Mouse (Mus musculus) spleen, adult 10 weeks (tissue): ENCODE data around the gene Aox1. TPM values are rescaled to one million over a fixed set of nuclear protein-coding genes. Genes with fewer than 3 reads are reported as not detected.

Experiments
- polyA plus RNA-seq: library from polyadenylated mRNA; stranded (reverse); fragments of 350-450 nt; fragmentation: Illumina TruSeq; extraction: RNeasy Lipid Tissue Mini Kit (QIAGEN cat#74804); gene quantifications from one replicate; pipeline ENCODE4 v1.2.3, GENCODE M21; 2015; ENCODE audit warnings: low replicate concordance; ENCODE audit not compliant: insufficient read depth

Gene Aox1
- polyA plus RNA-seq = 2.1 TPM

GRCm38 (mm10) chr1:58029636-58030117 is at the start of gene Aox1:
Aox1 (plus strand) TSS chr1:58029931.

GRCm38 (mm10) chr1:57995432-57996132 is 34.1 kb upstream of the Aox1 start, which contains the start of gene Sgo2a:
Sgo2a (plus strand) TSS chr1:57995971.

GRCm38 (mm10) chr1:58018856-58019255 is 10.9 kb upstream of the Aox1 start, which contains the start of gene Kctd18:
Kctd18 (minus strand) TSS chr1:58018956.

GRCm38 (mm10) chr1:58112880-58113279 is 83.1 kb downstream of the Aox1 start, which contains the start of gene Aox3:
Aox3 (plus strand) TSS chr1:58113130.

Other genes with a start within 250 kb of the Aox1 start
- 4.6 TPM for gene Sgo2a, start 34.0 kb upstream of the Aox1 start, polyA plus RNA-seq
- gene Kctd18, start 11.0 kb upstream of the Aox1 start, polyA plus RNA-seq = 37.3 TPM
- 0.88 TPM for gene Aox3, start 83.2 kb downstream of the Aox1 start, polyA plus RNA-seq
- gene Aox4, start 180.5 kb downstream of the Aox1 start, polyA plus RNA-seq = 0.15 TPM
- 0.06 TPM for gene Aox2, start 248.4 kb downstream of the Aox1 start, polyA plus RNA-seq